Mouse (Mus musculus) gastrocnemius, adult 2 months (tissue): ENCODE data around the gene Lrrc3c. TPM values are rescaled to one million over a fixed set of nuclear protein-coding genes. Genes with fewer than 3 reads are reported as not detected.

ENCODE experiments used
- DNase-seq: peaks from one replicate; pipeline ENCODE4 v3.0.0; 2022
- H3K27ac ChIP-seq: fragments of 200-600 bp; 2 replicates; pipeline ENCODE4 v1.8.1; 2022; ENCODE audit warnings: mild to moderate bottlenecking
- H3K4me3 ChIP-seq: fragments of 200-600 bp; 2 replicates; pipeline ENCODE4 v1.8.1; 2022; ENCODE audit warnings: mild to moderate bottlenecking, moderate library complexity
- CTCF ChIP-seq: fragments of 200-600 bp; IDR thresholded peaks from 2 replicates; pipeline ENCODE4 v1.8.1; 2022; ENCODE audit warnings: antibody characterized with exemption, mild to moderate bottlenecking, moderate library complexity
- intact Hi-C: fragments of 180-260 bp; cut with DNase I; formaldehyde crosslinking; loops from one replicate; pipeline ENCODE4 v1.15.1; 2025
- total RNA-seq, 2 experiments: library from RNA; stranded (reverse); gene quantifications; 2 replicates each; pipeline ENCODE4 v1.2.3; 2021

Gene Lrrc3c
- total RNA-seq, 2 experiments from 2014 or later = not detected

DNA sequence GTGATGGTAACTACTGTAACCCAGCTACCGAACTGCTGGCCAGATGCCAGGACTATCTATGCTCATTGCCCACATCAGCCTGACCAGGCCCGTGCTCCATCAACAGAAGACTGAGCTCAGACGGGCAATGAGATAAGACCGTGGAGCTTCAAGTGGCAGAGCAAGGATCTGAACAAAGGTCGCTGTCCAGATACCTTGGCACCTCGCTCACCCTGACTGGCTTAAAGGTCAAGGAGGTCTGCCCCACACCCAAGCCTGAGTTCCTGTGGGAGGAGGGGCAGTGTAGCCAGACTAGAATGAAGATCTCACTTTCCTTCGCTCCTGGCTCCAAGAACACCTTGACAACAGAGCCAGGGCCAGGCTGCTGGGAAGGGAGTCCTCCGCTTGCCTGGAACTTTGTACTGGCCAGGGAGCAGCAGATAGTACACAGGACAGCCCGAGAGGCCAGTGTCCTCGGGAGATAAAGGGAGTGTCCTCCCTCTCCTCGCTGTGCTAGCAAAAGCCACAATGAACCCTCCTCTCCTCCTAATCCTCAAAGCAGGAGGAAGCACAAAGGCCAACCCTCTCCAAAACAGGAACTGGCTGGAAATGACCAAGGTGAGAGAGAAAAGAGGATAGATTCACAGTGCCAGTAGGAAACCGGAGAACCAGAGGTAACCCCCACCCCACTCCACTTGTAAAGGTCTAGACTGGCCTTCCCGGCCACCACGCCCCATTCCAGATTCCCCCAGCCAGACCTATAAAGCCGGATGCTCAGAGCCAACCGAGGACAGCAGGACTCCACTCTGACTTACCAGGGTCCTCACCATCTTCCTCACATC, 17.6 kb upstream of the Lrrc3c start:
- no peak for DNase-seq
- no peak overlapping the region for H3K27ac ChIP-seq
- intact Hi-C loops = no loop called here
- no peak overlapping the region for H3K4me3 ChIP-seq
- TF ChIP-seq CTCF = no peak

DNA sequence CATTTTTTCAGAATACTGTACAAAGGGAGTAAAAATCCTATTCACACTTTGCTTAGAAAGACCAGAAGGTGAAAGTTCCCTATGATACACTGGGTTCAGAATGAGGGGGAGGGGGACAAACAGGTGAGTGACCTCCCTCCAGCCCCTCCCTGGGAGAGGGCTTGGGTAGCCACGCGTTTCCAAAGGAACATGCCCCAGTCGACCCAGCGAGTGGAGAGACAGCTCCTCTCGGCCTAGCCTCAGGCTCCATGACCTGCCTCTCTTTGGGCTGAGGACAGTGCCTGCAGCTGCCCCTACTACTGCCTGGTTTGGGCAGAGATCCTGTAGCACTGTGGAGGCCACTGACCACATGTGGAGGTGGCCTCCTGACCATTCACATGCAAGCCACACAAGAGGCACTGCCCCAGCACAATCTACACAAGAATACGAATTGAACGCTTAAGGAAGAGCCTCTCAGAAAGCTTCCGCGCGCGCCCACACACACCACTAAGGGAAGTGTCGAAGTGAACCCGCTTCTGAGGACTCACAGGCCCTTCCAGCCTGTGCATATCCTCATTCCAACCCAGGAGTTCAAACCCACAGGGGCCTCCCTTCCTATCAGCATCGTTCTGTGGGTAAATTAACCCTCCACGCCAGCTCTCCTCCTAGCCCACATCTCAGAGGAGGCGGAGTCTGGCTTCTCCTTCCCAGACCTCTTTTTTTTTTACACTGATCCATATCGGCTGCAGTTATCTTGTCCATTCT, 16.6 kb upstream of the Lrrc3c start:
- intact Hi-C loops = no loop called here
- H3K4me3 ChIP-seq = no peak overlapping the region
- no peak for DNase-seq

DNA sequence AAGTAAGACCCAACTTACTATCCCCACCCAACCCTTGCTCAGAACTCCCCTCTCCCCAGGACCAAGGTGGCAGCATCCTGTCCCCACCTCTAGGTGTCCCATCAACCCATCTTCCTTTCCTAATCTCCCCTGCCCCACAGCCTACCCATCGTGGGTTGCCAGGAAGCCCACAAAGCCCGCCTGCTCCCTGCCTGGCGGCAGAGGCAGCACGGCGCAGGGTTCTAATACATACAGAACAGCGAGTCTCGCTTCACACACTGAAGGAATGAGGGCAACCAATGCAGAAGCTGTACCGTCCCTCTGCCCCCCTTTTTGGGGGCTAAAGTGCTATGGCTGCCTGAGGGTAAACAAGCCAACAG, 16.1 kb upstream of the Lrrc3c start:
- no peak for DNase-seq
- TF ChIP-seq CTCF = no peak
- intact Hi-C loops = no loop called here
- Histone ChIP-seq H3K4me3 (no peak overlapping the region), H3K27ac (no peak overlapping the region)

More for the DNA sequence above, 16.6 kb upstream of the Lrrc3c start:
- TF ChIP-seq CTCF = no peak
- H3K27ac ChIP-seq = no peak overlapping the region

- Histone ChIP-seq H3K4me3 (no peak overlapping the region), H3K27ac (no peak overlapping the region)
- no peak for TF ChIP-seq CTCF
- no peak for DNase-seq
- intact Hi-C loops = no loop called here
Measured at GRCm38 (mm10) chr11:98582551-98583264, 15.4 kb upstream of the Lrrc3c start.

- DNase-seq = no peak
- intact Hi-C loops = no loop called here
- Histone ChIP-seq H3K27ac (no peak overlapping the region), H3K4me3 (no peak overlapping the region)
- TF ChIP-seq CTCF = no peak
Measured at GRCm38 (mm10) chr11:98583265-98583552, 14.9 kb upstream of the Lrrc3c start.

- Histone ChIP-seq H3K27ac (no peak overlapping the region), H3K4me3 (no peak overlapping the region)
- no peak for TF ChIP-seq CTCF
- intact Hi-C loops = no loop called here
- DNase-seq = no peak
Measured at GRCm38 (mm10) chr11:98583571-98583970, 14.5 kb upstream of the Lrrc3c start.

- Histone ChIP-seq H3K27ac (no peak overlapping the region), H3K4me3 (no peak overlapping the region)
- intact Hi-C loops = no loop called here
- no peak for TF ChIP-seq CTCF
- no peak for DNase-seq
Measured at GRCm38 (mm10) chr11:98584146-98584545, 13.9 kb upstream of the Lrrc3c start.

GRCm38 (mm10) chr11:98584629-98585177, 13.4 kb upstream of the Lrrc3c start:
- intact Hi-C loops = loop anchor here (5.0 kb wide), 1 partner anchor 32 kb away; the partner anchor contains the start of gene Zpbp2
- no peak for TF ChIP-seq CTCF
- DNase-seq = no peak
- no peak overlapping the region for H3K27ac ChIP-seq
- no peak overlapping the region for H3K4me3 ChIP-seq

GRCm38 (mm10) chr11:98586087-98586891, 11.8 kb upstream of the Lrrc3c start:
- H3K4me3 ChIP-seq = peak overlapping the region; percentile 82
- intact Hi-C loops = loop anchor here (5.0 kb wide), 1 partner anchor 34 kb away; the partner anchor contains the start of gene Zpbp2
- DNase-seq = peak; percentile 30
- TF ChIP-seq CTCF = no peak
- H3K27ac ChIP-seq = peak overlapping the region; percentile 94

DNA sequence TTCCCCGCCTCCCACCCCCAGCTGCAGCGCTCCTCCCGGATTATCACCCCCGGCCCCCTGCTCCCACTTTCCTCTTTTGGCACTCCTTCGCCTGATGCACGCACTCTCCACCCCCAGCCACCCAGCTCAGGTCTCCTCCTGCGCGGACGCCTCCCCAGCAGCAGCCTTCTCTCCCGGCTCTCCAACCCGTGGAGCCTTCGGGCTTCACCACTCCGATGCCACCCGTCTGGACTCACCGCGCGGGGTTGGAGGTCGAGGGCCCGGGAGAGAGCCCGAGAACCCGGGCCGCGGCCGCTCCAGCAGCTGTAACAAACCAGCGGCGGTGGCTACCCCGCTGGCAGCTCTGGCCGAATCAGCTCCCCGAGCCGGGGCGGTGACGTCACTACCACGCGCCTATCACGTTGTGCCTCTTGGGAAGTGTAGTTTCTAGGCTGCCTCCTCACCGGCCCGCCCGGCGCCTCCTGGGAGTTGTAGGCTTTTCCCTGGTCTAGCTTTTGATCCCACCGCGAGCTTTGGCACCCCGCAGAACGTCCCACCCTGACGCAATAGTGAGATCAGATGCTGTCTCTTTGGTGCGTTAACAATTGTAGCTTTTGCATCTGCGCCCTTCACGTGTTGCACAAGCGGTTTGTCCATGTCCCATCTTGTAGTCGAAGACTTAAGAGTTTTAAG, 11.1 kb upstream of the Lrrc3c start, which contains the start of gene Ormdl3:
TSS of gene Ormdl3 (minus strand) at position 477 of the 672 bp plus-strand sequence.
- no peak for TF ChIP-seq CTCF
- intact Hi-C loops = loop anchor here (5.0 kb wide), 1 partner anchor 35 kb away; the partner anchor contains the start of gene Zpbp2
- peak; percentile 99 for DNase-seq
- Histone ChIP-seq H3K4me3 (peak within 1 kb of the TSS; percentile 82), H3K27ac (peak within 1 kb of the TSS; percentile 94)
